Mouse (Mus musculus) CH12.LX (cell line): Measurements from ENCODE around the gene Yipf1. TPM values are rescaled to one million over a fixed set of nuclear protein-coding genes. Genes with fewer than 3 reads are reported as not detected.
A peak's percentile ranks its signal among the peaks of the same experiment; 100 is the strongest.

Source experiments
- DNase-seq: peaks from one replicate; pipeline ENCODE4 v3.0.0-alpha.2; 2013; ENCODE audit errors: extremely low read depth
- H3K27ac ChIP-seq: 2 replicates; pipeline ENCODE4 v1.5.1; 2012; ENCODE audit warnings: low read depth, mild to moderate bottlenecking, control low read depth, moderate library complexity; ENCODE audit not compliant: insufficient read depth
- H3K27me3 ChIP-seq: replicated peaks from 2 replicates; pipeline ENCODE3; 2012; ENCODE audit warnings: inconsistent platforms
- H3K36me3 ChIP-seq, 2 experiments: replicated peaks in 1 of 2; 2 replicates each; pipeline versions ENCODE3 to v1.6.1; 2012; ENCODE audit warnings: inconsistent platforms in 1 of 2, low read length in 1 of 2, mild to moderate bottlenecking in 1 of 2, mixed read lengths in 1 of 2, moderate library complexity in 1 of 2; ENCODE audit not compliant: control insufficient read depth in 1 of 2, insufficient read depth in 1 of 2
- H3K4me1 ChIP-seq, 2 experiments: 2 replicates each; pipeline ENCODE4 v1.6.1; 2012; ENCODE audit warnings: inconsistent platforms in 1 of 2, moderate library complexity in 1 of 2; ENCODE audit not compliant: insufficient read depth in 2 of 2, control insufficient read depth in 1 of 2
- H3K4me2 ChIP-seq: 2 replicates; pipeline ENCODE4 v1.6.1; 2012; ENCODE audit warnings: low read depth, mild to moderate bottlenecking, control low read depth; ENCODE audit not compliant: poor library complexity, insufficient read depth, severe bottlenecking
- H3K4me3 ChIP-seq, 3 experiments: fragments of 150-350 bp in 1 of 3; sonication (generic) in 1 of 3; replicated peaks in 1 of 3; 2 replicates each; pipeline versions ENCODE3 to v1.5.1; 2011 to 2012; ENCODE audit warnings: low read depth in 2 of 3, low read length in 2 of 3, mild to moderate bottlenecking in 2 of 3, moderate library complexity in 2 of 3, control low read depth in 1 of 3, improper control_type of control experiment in 1 of 3, inconsistent platforms in 1 of 3, mixed read lengths in 1 of 3; ENCODE audit not compliant: poor library complexity in 1 of 3
- H3K79me2 ChIP-seq: replicated peaks from 2 replicates; pipeline ENCODE4 v1.6.1; 2012; ENCODE audit warnings: mild to moderate bottlenecking, moderate library complexity; ENCODE audit not compliant: control insufficient read depth, poor library complexity, insufficient read depth, severe bottlenecking; ENCODE audit errors: extremely low read depth
- H3K9ac ChIP-seq: 2 replicates; pipeline ENCODE4 v1.6.1; 2012; ENCODE audit warnings: low read depth, mild to moderate bottlenecking, control low read depth, moderate library complexity; ENCODE audit not compliant: insufficient read depth
- H3K9me3 ChIP-seq: replicated peaks from 2 replicates; pipeline ENCODE3; 2012; ENCODE audit warnings: low read length, inconsistent platforms, mixed read lengths
- BHLHE40 ChIP-seq: IDR thresholded peaks from 2 replicates; pipeline ENCODE4 v1.6.1; 2011; ENCODE audit warnings: mild to moderate bottlenecking, low read depth, low read length, improper control_type of control experiment
- CHD1 ChIP-seq: IDR thresholded peaks from 2 replicates; pipeline ENCODE4 v1.6.1; 2012; ENCODE audit warnings: low read depth, low read length, improper control_type of control experiment, inconsistent platforms
- CHD2 ChIP-seq: IDR thresholded peaks from 2 replicates; pipeline ENCODE4 v1.6.1; 2011; ENCODE audit warnings: low read length, improper control_type of control experiment
- CTCF ChIP-seq, 2 experiments: IDR thresholded peaks in 1 of 2; conservative IDR thresholded peaks in 1 of 2; 2 replicates each; pipeline ENCODE4 v1.5.1; 2011 to 2012; ENCODE audit warnings: low read depth in 2 of 2, low read length in 2 of 2, improper control_type of control experiment in 1 of 2, inconsistent platforms in 1 of 2, mild to moderate bottlenecking in 1 of 2, moderate library complexity in 1 of 2
- E2F4 ChIP-seq: IDR thresholded peaks from 2 replicates; pipeline ENCODE4 v1.6.1; 2011; ENCODE audit warnings: low read depth, low read length, improper control_type of control experiment; ENCODE audit not compliant: insufficient replicate concordance
- ELF1 ChIP-seq: IDR thresholded peaks from 2 replicates; pipeline ENCODE4 v1.6.1; 2014; ENCODE audit warnings: low read depth, mild to moderate bottlenecking, inconsistent platforms, low read length, improper control_type of control experiment
- EP300 ChIP-seq: IDR thresholded peaks from 2 replicates; pipeline ENCODE4 v1.6.1; 2011; ENCODE audit warnings: low read length, improper control_type of control experiment
- ETS1 ChIP-seq: conservative IDR thresholded peaks from 2 replicates; pipeline ENCODE4 v1.6.1; 2012; ENCODE audit warnings: low read depth, mild to moderate bottlenecking, inconsistent platforms, low read length, improper control_type of control experiment, moderate library complexity
- GABPA ChIP-seq: IDR thresholded peaks from 2 replicates; pipeline ENCODE4 v1.6.1; 2012; ENCODE audit warnings: low read depth, low read length, improper control_type of control experiment, inconsistent platforms; ENCODE audit not compliant: insufficient replicate concordance
- HCFC1 ChIP-seq: IDR thresholded peaks from 2 replicates; pipeline ENCODE4 v1.6.1; 2012; ENCODE audit warnings: low read depth, mild to moderate bottlenecking, inconsistent platforms, low read length, improper control_type of control experiment
- IRF4 ChIP-seq: IDR thresholded peaks from 2 replicates; pipeline ENCODE4 v1.6.1; 2014; ENCODE audit warnings: low read depth, mild to moderate bottlenecking, inconsistent platforms, low read length, improper control_type of control experiment
- JUN ChIP-seq: IDR thresholded peaks from 2 replicates; pipeline ENCODE4 v1.6.1; 2011; ENCODE audit warnings: low read depth, mild to moderate bottlenecking, low read length, improper control_type of control experiment, moderate library complexity; ENCODE audit not compliant: insufficient read depth
- JUND ChIP-seq: conservative IDR thresholded peaks from 2 replicates; pipeline ENCODE4 v1.6.1; 2011; ENCODE audit warnings: low read depth, low read length, improper control_type of control experiment
- KAT2A ChIP-seq: IDR thresholded peaks from 2 replicates; pipeline ENCODE4 v1.6.1; 2012; ENCODE audit warnings: low read length, improper control_type of control experiment, inconsistent platforms; ENCODE audit not compliant: insufficient replicate concordance
- MAFK ChIP-seq: IDR thresholded peaks from 2 replicates; pipeline ENCODE4 v1.6.1; 2011; ENCODE audit warnings: low read length, improper control_type of control experiment; ENCODE audit not compliant: insufficient replicate concordance
- MAX ChIP-seq: IDR thresholded peaks from 2 replicates; pipeline ENCODE4 v1.6.1; 2011; ENCODE audit warnings: low read length, improper control_type of control experiment
- MAZ ChIP-seq: IDR thresholded peaks from 2 replicates; pipeline ENCODE4 v1.6.1; 2012; ENCODE audit warnings: low read depth, mild to moderate bottlenecking, inconsistent platforms, low read length, improper control_type of control experiment, moderate library complexity
- MEF2A ChIP-seq: IDR thresholded peaks from 2 replicates; pipeline ENCODE4 v1.6.1; 2014; ENCODE audit warnings: low read depth, mild to moderate bottlenecking, inconsistent platforms, low read length, improper control_type of control experiment, borderline replicate concordance
- MXI1 ChIP-seq: IDR thresholded peaks from 2 replicates; pipeline ENCODE4 v1.6.1; 2011; ENCODE audit warnings: mild to moderate bottlenecking, low read depth, low read length, improper control_type of control experiment
- MYC ChIP-seq: IDR thresholded peaks from 2 replicates; pipeline ENCODE4 v1.6.1; 2011; ENCODE audit warnings: low read depth, mild to moderate bottlenecking, improper control_type of control experiment, low read length
- NELFE ChIP-seq: IDR thresholded peaks from 2 replicates; pipeline ENCODE4 v1.6.1; 2011; ENCODE audit warnings: low read depth, low read length, improper control_type of control experiment
- NRF1 ChIP-seq: IDR thresholded peaks from 2 replicates; pipeline ENCODE4 v1.6.1; 2014; ENCODE audit warnings: low read depth, mild to moderate bottlenecking, inconsistent platforms, low read length, improper control_type of control experiment, moderate library complexity
- PAX5 ChIP-seq: IDR thresholded peaks from 2 replicates; pipeline ENCODE4 v1.6.1; 2012; ENCODE audit warnings: low read length, inconsistent platforms, mixed read lengths
- POLR2A ChIP-seq: IDR thresholded peaks from 2 replicates; pipeline ENCODE4 v1.6.1; 2011; ENCODE audit warnings: low read depth, mild to moderate bottlenecking, improper control_type of control experiment, low read length
- POLR2AphosphoS2 ChIP-seq: IDR thresholded peaks from 2 replicates; pipeline ENCODE4 v1.6.1; 2011; ENCODE audit warnings: low read depth, low read length, improper control_type of control experiment
- RAD21 ChIP-seq: IDR thresholded peaks from 2 replicates; pipeline ENCODE4 v1.6.1; 2011; ENCODE audit warnings: low read depth, mild to moderate bottlenecking, low read length, improper control_type of control experiment, moderate library complexity
- RCOR1 ChIP-seq: conservative IDR thresholded peaks from 2 replicates; pipeline ENCODE4 v1.6.1; 2012; ENCODE audit warnings: low read depth, mild to moderate bottlenecking, inconsistent platforms, low read length, improper control_type of control experiment
- SIN3A ChIP-seq: IDR thresholded peaks from 2 replicates; pipeline ENCODE4 v1.6.1; 2012; ENCODE audit warnings: low read length, improper control_type of control experiment, inconsistent platforms
- SMC3 ChIP-seq: IDR thresholded peaks from 2 replicates; pipeline ENCODE4 v1.6.1; 2011; ENCODE audit warnings: low read depth, low read length, improper control_type of control experiment
- TBP ChIP-seq: conservative IDR thresholded peaks from 2 replicates; pipeline ENCODE4 v1.6.1; 2011; ENCODE audit warnings: low read depth, low read length, improper control_type of control experiment
- TCF12 ChIP-seq: IDR thresholded peaks from 2 replicates; pipeline ENCODE4 v1.6.1; 2014; ENCODE audit warnings: low read depth, mild to moderate bottlenecking, inconsistent platforms, low read length, improper control_type of control experiment
- UBTF ChIP-seq: IDR thresholded peaks from 2 replicates; pipeline ENCODE4 v1.6.1; 2012; ENCODE audit warnings: low read depth, mild to moderate bottlenecking, inconsistent platforms, low read length, improper control_type of control experiment, moderate library complexity
- USF1 ChIP-seq: IDR thresholded peaks from 2 replicates; pipeline ENCODE4 v1.6.1; 2014; ENCODE audit warnings: low read depth, mild to moderate bottlenecking, inconsistent platforms, low read length, improper control_type of control experiment
- USF2 ChIP-seq: conservative IDR thresholded peaks from 2 replicates; pipeline ENCODE4 v1.6.1; 2011; ENCODE audit warnings: low read depth, low read length, improper control_type of control experiment
- ZC3H11A ChIP-seq: IDR thresholded peaks from 2 replicates; pipeline ENCODE4 v1.6.1; 2012; ENCODE audit warnings: low read depth, mild to moderate bottlenecking, inconsistent platforms, low read length, improper control_type of control experiment
- ZKSCAN1 ChIP-seq: IDR thresholded peaks from 2 replicates; pipeline ENCODE4 v1.6.1; 2012; ENCODE audit warnings: low read depth, inconsistent platforms, low read length, improper control_type of control experiment, borderline replicate concordance
- ZMIZ1 ChIP-seq: IDR thresholded peaks from 2 replicates; pipeline ENCODE4 v1.6.1; 2012; ENCODE audit warnings: low read depth, mild to moderate bottlenecking, inconsistent platforms, low read length, improper control_type of control experiment
- ZNF384 ChIP-seq: IDR thresholded peaks from 2 replicates; pipeline ENCODE4 v1.6.1; 2012; ENCODE audit warnings: low read depth, low read length, improper control_type of control experiment, inconsistent platforms
- dilution Hi-C: fragments of 300-500 bp; cut with MboI; formaldehyde crosslinking; loops from 2 replicates; pipeline ENCODE4 v1.14.3; 2020; ENCODE audit warnings: low sequenced_read_pairs; ENCODE audit not compliant: extremely low pct_unique_long_range_greater_than_20kb, extremely low pct_ligation_motif_present
- in situ Hi-C: fragments of 300-500 bp; cut with MboI; formaldehyde crosslinking; loops from 3 replicates; pipeline ENCODE4 v1.14.3; 2019; ENCODE audit warnings: low sequenced_read_pairs, low pct_ligation_motif_present, low pct_unique_long_range_greater_than_20kb, mixed read lengths
- polyA plus RNA-seq: library from polyadenylated mRNA; unstranded; fragments of >175 nt; gene quantifications from 2 replicates; pipeline ENCODE4 v1.2.1, GENCODE M21; 2012; ENCODE audit warnings: low read depth; ENCODE audit not compliant: insufficient read length
- total RNA-seq, 2 experiments: library from RNA; depleted of rRNA; stranded (reverse); fragments of 300-350 nt in 1 of 2; fragments of >200 nt in 1 of 2; gene quantifications; 2 replicates each; pipeline ENCODE4 v1.2.3; 2012 to 2014

Gene Yipf1
- 47.2 and 49.4 TPM in 2 replicates for total RNA-seq (2012; rRNA removed)
- 60.5 and 61.0 TPM in 2 replicates for total RNA-seq (2014; rRNA removed)
- polyA plus RNA-seq: 47.2 and 52.8 TPM in 2 replicates

GRCm38 (mm10) chr4:107313690-107314478 lies at the start of gene Yipf1:
Gene Yipf1 (plus strand): TSS chr4:107314363.
- H3K27ac ChIP-seq: no peak within 1 kb of the TSS
- dilution Hi-C loops: no loop called here

GRCm38 (mm10) chr4:107273683-107274082 lies 40.5 kb upstream of the Yipf1 start:
- in situ Hi-C loops: no loop called here
- Histone ChIP-seq H3K4me1 (no peaks in the 10 kb centered on the region), H3K27ac (no peak overlapping the region), H3K27me3 (no peaks in the 10 kb centered on the region), H3K4me3 (no peak overlapping the region), H3K9ac (no peak overlapping the region), H3K36me3 (peaks cover 0 to 10% of the 10 kb centered on the region in 2 experiments), H3K9me3 (no peaks in the 10 kb centered on the region), H3K4me2 (no peak overlapping the region), H3K79me2 (no peaks in the 10 kb centered on the region)
- no peak for DNase-seq
- dilution Hi-C loops: no loop called here
- TF ChIP-seq JUND (no peak), TBP (no peak), POLR2AphosphoS2 (no peak), RCOR1 (no peak), ZMIZ1 (no peak), ZC3H11A (no peak), PAX5 (no peak), CHD2 (no peak), MAX (no peak), IRF4 (no peak), MEF2A (no peak), CTCF (conservative IDR thresholded peaks at IDR 0.05 in 1 of 2, IDR thresholded peaks at IDR 0.05 in 1 of 2; ENCODE audit: low read depth in 2 of 2, low read length in 2 of 2) (no peak), HCFC1 (no peak), SMC3 (no peak), GABPA (no peak), USF1 (no peak), MYC (no peak)

More at GRCm38 (mm10) chr4:107313690-107314478, at the start of gene Yipf1:
- Histone ChIP-seq H3K9me3 (peaks cover 5% of the 10 kb centered on the region), H3K27me3 (no peaks in the 10 kb centered on the region), H3K4me1 (peaks cover 0 to 22% of the 10 kb centered on the region in 2 experiments; a peak in 2 of 4 replicates), H3K79me2 (no peaks in the 10 kb centered on the region), H3K4me2 (peak within 1 kb of the TSS; percentile 64), H3K36me3 (peaks cover 18 to 33% of the 10 kb centered on the region in 2 experiments), H3K9ac (peak within 1 kb of the TSS; percentile 35), H3K4me3 (peak within 1 kb of the TSS; percentile 69 to 82 (median 80))
- in situ Hi-C loops: no loop called here
- TF ChIP-seq ZC3H11A: no peak
- 0 out of 2 replicates have a peak, but pooled peaks have one; percentile 25 for TF ChIP-seq MEF2A
- TF ChIP-seq BHLHE40: no peak
- no peak for TF ChIP-seq E2F4
- no peak for TF ChIP-seq SMC3
- peak; percentile 38; the same call in 1 of the 2 replicates for TF ChIP-seq TCF12
- TF ChIP-seq USF1: no peak
- peak; percentile 85; the same call in 1 of the 2 replicates for TF ChIP-seq SIN3A
- no peak for TF ChIP-seq MYC
- peak; percentile 82 for TF ChIP-seq NELFE
- no peak for TF ChIP-seq PAX5
- peak; percentile 89 for TF ChIP-seq TBP
- TF ChIP-seq JUN: no peak
- TF ChIP-seq USF2: no peak
- TF ChIP-seq ZKSCAN1: no peak
- peak; percentile 8 for TF ChIP-seq RAD21
- no peak for TF ChIP-seq JUND
- TF ChIP-seq KAT2A: no peak
- TF ChIP-seq CTCF (conservative IDR thresholded peaks at IDR 0.05 in 1 of 2, IDR thresholded peaks at IDR 0.05 in 1 of 2; ENCODE audit: low read depth in 2 of 2, low read length in 2 of 2): peak in 1 of 2 experiments; percentile 40; a peak in 2 of 4 replicates
- TF ChIP-seq RCOR1: no peak
- TF ChIP-seq ETS1: no peak
- peak; percentile 58; the same call in 1 of the 2 replicates for TF ChIP-seq POLR2AphosphoS2
- TF ChIP-seq CHD1: no peak
- TF ChIP-seq GABPA: no peak
- TF ChIP-seq CHD2: no peak
- no peak for TF ChIP-seq MAX
- TF ChIP-seq ELF1: peak; percentile 98
- no peak for TF ChIP-seq MAZ
- TF ChIP-seq NRF1: no peak
- no peak for TF ChIP-seq MAFK
- TF ChIP-seq POLR2A: peak; percentile 79
- TF ChIP-seq EP300: no peak
- TF ChIP-seq MXI1: no peak
- no peak for TF ChIP-seq ZMIZ1
- peak; percentile 78 for TF ChIP-seq HCFC1
- peak; percentile 20; the same call in 1 of the 2 replicates for TF ChIP-seq IRF4
- no peak for TF ChIP-seq UBTF
- no peak for TF ChIP-seq ZNF384
- peak; percentile 88 for DNase-seq
